Mouse (Mus musculus) ovary, postnatal 36 days (tissue): ENCODE measurements around the gene Rps11.
"Not testable (repeated sequence)": the region's sequence is repeated elsewhere in the genome, so short reads cannot be mapped to it uniquely, and the experiment has no call there.

Source experiments
- DNase-seq: peaks from one replicate; pipeline ENCODE4 v3.0.0; 2022; ENCODE audit warnings: low spot score, mixed read lengths

Rps11 gene

DNA sequence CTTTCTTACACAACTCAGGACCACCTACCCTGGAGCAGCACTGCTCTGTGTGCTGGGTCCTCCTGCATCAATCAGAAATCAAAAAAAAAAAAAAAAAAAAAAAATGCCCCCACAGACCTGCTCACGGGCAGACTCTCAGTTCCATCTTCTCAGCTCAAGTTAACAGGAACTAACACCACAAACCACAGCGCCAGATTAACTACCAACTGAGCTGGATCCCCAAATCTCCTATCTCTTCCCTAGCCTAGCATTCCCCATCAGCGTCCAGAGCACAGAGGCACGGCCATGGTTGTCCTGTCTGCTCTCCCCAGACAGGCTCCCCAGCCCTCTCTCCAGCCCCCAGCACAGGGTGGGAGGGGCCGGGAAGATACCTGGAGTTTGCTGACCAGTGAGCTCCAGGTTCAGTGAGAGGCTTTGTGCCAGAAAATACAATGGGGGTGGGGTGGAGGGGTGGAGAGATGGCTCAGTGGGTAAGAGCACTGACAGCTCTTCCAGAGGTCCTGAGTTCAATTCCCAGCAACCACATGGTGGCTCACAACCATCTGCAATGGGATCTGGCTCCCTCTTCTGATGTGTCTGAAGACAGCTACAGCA is 17.1 kb downstream of the Rps11 start:
- no peak for DNase-seq

DNA sequence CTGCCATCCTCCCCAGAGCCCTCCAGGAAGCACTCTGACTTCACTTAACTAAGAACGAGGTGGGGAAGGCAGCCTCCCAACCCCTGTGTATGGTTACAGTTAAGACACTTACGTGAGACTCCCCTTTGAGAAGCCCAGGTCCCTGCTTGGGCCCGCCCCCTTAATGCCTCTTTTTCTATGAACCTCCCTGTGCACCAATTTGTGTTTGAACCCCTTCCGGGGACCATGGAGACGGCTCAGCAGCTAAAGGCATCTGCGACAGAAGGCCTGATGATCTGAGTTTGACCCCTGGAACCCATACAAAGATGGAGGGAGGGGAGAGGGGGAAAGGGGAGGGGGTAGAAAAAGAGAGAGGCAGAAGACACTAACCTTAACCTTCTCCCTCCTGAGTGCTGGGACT is 17.8 kb downstream of the Rps11 start:
- no peak for DNase-seq

DNA sequence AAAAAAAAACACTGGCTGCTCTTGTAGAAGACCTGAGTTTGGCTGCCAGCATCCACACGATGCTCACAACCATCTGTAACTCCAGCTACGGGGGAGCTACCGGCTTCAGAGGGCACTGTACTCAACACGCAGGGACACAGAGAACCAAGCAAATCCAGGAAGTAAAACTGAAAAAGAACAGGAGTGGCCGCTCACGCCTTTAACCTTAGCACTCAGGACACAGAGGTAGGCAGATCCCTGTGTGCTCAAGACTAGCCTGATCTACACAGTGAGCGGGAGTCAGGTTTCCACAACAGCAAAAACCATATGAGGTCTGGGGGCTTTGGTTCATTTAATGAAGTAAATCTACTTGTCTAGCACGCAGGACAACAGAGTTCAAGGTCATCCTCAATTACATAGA is 18.7 kb downstream of the Rps11 start:
- no peak for DNase-seq

DNA sequence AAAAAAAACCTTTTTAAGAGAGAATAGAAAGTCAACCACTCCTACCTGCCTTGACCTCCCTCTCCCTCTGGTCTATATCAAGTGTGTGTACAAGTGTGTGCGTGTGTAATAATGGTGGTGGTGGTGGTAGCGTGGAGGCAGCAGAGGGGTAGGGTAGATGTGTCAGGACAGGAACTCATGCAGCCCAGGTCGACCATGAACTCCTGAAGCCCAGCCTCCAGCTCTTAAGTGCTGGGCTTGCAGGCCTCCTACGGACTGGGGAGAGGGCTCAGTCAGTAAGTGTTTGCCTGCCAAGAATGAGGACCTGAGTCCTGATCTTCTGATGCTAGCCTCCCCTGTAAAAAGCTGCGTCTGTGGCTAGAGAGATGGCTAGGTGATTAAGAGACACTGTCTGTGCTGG is 19.3 kb downstream of the Rps11 start:
- no peak for DNase-seq

DNA sequence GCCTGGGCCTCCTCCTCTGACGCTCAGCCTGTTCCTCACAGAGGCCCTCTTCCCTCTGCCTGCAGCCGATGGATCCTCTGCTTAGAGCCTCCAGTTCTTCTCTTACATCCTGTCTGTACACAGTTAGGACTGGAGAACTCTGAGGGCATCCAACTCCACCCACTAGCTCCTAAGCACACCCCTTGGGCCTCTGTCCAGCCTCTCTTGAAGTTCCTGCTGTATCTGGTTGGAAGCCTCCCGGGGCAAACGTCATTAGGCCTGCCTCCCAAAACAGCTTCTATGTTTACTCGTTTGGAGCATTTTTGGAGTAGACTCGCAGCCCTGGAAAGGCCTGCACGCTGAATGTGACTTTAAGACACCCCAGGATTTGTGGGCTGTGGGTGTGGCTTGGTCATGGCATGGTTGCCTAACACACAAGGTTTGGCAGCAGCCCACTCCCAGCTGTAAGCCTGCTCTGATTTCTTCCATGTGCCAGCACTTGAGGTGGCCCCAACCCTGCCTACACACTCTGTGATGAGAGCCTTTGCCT is 20.5 kb downstream of the Rps11 start, which contains the start of gene Fcgrt:
TSS of gene Fcgrt (minus strand) at position 200 of the 529 bp plus-strand sequence.
- peak; percentile 84 for DNase-seq

DNA sequence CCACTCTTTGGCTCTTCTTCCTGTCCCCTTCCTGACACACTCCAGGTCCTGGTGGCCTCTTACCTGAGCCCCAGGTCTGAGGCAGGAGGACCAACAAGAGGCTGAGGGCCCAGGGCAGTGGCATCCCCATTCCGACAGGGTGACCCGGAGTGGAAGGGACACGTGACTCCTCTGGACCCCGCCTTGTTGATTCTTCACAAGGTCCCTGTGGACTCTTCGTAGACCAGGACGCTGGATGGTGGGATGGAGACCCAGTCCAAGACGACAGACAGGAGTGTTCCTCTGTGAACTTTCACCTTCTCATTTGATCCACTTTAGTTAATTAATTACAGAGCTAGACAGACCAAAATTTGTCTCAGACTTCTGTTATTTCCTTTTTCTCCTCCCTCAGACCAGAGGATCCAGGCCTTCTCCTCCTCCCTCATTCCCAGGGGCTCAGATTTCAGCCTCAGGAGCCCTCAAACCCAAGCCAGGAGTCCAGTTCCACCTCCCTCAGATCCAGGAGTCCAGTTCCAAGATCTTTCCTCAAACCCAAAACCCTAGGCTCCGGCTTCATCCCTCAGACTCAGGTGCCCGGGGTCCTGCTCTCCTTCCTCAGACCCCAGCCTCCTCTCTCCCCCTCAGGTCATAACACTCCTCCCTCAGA is 21.2 kb downstream of the Rps11 start:
- DNase-seq = no peak

DNA sequence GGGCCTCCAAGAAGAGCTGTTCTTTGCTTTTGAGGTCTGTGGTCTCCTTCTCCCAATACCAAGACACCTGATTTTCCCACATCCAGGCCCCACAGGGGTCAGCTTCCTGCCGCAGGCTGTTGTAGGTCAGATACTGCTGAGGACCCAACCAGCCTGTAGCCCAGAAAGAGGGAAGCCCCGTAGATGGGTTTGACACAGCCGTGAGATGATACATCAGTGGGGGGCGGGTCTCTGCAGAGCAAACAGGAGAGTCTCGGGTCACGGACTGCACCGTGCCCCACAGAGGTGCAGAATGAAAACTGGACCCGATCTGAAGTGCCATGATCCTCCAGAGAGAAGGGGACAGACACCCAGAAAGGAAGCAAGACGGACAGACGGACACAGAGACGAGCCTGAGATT is 21.8 kb downstream of the Rps11 start:
- no peak for DNase-seq

DNA sequence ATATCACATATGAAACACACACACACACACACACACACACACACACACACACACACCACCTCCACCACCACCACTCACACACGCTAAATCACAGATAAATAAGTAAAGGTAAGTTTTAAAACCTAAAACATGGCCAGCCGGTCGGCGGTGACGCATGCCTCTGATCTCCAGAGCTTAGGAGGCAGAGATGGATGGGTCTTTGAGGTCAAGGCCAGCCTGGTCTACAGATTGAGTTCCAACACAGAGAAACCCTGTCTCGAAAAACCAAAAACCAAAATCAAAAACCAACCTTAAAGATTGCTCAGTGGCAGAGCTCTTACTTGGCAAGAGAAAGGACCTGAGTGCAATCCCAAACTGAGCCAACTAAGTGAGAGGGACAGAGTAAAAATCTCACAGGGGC is 24.2 kb downstream of the Rps11 start:
- no peak for DNase-seq

DNA sequence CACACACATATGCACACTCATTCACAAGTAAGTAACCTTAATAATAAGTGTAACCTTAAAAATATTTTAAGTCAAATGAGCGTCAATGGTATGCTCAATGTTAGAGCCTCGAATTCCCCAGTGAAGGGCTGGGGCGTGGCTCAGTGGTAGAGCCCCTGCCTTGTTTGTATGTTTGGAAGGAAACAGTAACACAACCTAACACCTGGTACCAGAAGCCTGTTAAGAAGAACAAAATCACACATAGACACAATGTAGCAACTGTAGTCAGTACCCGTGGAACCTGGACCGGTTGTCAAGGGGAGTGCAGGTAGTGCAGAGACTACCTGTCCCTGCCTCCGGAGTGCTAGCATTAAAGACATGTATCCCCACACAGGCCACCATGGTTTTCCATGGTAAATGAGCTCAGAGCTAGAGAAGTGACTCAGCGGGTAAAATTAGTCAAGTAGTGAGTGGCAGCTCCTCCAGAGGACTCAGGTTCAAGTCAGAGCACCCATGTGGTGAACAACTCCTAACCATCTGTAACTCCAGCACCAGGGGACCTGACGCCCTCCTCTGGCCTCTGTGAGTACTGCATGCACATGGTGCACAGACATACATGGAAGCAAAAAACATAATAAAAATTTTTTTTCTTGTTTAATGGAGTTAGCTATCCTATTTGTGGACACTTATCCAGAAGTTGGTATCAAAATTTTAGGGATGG is 25.5 kb downstream of the Rps11 start:
- DNase-seq = no peak

DNA sequence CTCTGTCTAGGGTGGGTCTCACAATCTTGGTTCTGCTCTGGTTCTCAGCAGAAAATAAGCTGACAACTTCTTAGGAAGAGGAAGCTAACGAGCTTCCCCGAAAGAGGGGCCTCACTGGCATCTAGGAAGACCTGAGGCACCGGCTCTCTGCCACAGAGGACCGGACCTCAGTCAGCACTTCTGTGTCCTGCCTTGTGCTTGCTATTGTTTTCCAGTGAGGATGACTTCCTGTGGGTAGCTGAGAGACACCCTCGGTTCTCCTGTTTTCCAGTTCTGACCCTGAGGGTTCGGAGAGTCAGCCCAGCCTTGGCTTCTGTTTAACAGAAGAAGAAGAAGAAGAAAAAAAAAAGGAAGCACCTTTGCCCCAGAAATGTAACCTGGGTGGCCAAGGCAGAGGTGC is 26.8 kb downstream of the Rps11 start:
- DNase-seq = no peak

DNA sequence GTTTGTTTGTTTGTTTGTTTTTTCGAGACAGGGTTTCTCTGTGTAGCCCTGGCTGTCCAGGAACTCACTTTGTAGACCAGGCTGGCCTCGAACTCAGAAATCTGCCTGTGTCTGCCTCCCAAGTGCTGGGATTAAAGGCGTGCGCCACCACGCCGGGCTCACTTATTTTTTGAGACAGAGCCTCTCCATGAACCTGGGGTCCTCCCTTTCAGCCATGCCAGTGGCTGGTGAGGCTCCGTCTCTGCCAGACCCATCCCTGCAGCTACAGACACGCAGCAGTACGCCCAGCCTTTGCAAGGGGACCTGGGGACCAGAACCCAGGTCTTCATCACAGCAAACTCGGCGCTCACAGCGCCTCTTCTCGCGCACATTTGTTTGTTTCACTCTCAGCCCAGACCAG is 28.3 kb downstream of the Rps11 start:
- DNase-seq = not testable (repeated sequence)

DNA sequence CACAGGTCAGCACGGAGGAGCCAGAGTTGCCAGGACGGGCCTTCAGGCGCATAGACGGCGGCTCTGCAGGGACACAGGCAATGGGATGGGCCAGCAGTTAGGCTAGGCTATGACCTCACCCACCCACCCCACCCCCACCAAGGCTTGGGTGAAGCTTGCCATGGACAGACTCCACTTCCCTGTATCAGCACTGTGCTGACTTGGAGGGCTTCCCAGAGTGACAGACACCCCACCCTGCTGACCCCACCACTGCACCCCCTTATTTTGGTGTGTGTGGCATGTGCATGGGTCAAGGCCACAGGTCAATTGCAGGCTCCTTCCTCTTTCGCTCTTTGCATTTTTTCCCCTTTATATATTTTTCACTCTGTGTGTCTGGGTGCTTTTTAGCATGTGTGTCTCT is 28.9 kb downstream of the Rps11 start:
- DNase-seq = no peak

DNA sequence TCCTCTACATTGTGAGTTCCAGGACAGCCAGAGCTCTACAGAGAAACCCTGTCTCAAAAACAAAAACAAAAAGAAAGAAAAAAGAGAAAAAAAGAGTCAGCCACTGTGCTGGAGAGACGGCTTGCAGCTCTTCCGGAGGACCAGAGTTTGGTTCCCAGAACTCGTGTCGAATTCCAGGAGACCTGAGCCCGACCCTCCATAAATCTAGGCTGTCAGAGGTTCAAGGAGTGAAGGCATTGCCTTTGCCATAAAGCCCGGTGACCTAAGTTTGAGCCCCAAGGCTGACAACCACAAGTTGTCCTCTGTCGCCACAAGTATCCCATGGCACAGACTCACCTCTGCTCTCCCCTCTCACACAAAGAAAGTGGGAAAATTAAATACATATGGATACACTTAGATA is 30.1 kb downstream of the Rps11 start:
- no peak for DNase-seq

DNA sequence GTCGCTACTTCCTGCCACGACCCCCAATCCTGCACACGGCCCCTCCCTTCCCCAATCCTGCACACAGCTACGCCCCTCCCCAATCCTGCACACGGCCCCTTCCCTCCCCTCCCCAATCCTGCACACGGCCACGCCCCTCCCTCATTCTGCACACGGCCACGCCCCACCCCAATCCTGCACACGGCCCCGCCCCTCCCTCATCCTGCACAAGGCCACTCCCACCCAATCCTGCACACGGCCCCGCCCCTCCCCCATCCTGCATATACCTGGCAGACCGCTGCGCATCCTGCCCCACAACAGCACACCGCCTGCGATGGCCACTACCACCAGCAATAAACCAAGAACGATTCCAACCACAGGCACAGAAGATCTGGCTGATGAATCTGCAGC is 30.7 kb downstream of the Rps11 start:
- DNase-seq = no peak

DNA sequence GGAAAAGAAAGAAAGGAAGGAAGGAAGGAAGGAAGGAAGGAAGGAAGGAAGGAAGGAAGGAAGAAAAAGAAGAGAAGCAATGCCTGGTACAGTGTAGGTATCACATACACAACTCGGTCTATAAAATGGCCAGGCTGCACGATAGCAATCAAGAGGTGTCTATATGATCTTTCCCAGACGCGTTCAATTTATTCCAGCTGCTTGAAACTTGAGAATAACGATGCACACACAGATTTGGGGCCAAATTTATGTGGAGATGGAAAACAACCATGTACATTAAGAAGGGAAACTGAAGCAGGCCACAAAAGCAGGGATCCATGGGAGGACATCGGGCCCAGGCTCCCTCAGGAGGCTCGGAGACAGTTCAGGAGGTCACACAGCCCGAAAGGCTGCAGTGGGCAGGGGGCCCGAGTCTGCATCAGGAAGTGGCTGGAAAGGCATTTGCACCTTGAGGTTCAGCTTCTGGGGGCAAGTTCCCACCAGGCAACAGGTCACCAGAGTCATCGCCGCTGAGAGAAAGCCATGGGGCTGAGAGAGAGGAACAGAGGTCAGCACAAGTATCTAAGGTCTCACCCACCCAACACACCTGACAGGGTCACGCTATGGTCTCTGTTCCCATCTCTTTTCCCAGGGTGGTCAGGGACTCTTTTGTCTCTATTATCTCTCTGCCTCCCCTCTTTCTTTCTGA is 31.3 kb downstream of the Rps11 start:
- no peak for DNase-seq

DNA sequence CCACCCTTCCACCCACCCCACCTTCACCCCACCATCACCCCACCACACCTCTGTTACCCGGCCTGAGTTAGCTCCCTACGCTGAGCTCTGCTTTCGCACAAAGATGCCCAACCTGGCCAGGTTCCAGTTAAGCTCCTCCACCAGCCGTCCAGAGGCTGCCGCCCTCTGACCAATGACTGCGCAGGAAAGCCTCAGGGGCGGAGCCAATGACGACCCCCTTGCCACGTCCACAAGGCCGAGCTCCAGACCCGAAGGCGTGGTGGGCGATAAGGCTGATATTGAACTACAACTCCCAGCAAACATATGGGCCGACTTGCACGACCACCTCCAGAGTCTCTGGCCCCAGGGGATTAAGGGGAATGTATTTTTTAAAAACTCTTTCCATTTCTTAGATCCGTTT is 32.2 kb downstream of the Rps11 start, which contains the start of gene Rcn3:
TSS of gene Rcn3 (minus strand) at position 174 of the 400 bp plus-strand sequence.
- DNase-seq = peak; percentile 90

DNA sequence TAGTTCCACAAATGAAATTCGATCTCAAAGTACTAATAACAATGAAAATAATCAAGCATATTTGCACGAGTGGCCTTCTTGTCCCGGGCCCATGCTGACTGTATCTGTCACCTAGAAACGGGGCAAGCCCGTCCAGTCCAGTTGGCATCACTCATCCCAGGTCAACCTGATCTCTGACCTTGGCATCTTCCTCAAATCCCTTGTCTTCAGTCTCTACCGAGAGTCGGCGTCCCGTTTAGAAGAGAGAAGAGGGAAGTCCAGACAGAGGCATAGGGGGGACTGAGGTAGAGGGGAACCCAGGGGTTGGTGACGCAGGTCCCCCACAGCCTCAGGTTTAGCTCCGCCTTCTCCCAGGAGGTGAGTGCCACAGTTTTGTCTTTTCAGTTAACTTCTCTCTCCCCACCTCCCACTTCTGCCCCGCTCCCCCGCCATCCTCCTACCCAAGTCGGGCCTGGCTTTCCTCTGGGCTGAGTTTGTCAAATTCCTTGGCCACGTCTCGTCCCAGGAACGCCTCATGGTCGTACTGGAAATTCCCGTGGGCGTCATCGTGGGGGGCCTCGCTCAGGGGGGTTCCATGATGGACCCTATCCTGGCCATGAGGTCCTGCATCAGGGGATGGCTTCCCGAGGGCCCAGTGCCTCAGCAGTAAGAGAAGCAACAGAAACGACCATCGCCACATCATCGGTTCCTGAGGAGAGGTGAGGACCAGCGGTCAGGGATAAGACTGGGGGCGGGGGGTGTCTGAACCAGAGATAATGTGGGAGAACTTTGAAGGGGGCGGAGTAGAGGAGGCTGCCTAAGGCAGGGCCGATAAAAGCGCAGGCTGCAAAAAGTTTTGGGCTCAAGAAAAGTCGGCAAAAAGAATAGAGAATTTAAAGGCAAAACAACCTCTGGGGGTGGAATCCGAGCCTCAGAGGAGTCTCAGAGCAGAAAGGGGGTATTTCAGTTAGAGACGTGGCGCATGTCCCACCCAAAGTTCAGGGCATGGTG is 32.9 kb downstream of the Rps11 start:
- peak; percentile 45 for DNase-seq

DNA sequence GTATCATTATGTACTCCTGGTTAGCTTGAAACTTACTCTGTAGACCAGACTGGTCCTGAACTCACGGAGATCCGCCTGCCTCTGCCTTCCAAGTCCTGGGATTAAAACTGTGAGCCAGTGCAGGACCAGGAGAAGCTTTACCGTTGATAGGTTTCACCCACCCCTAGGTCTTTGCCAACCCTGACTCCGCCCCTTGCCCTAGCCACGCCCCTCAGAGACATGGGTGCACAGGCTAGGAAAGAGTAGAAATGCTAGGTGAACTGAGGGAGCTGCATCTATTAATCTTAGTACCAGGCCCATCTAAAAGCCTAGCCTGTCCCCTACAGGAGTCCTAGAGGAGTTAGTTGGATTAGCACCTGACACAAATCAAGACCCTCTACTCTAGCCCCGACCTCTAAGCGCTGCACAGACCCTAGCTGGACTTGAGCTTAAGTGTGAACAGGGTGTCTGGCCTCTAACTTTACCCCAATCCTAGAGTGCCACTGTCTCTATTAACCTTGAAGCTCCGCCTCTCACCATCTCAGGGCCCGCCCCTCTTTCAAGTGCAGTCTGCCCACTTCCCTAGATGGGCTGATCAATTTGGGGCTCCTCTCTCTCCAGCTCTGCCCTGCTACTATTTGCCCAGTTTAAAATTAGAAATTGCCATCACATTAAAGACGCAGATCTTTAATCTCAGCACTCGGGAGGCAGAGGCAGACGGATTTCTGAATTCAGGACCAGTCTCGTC is 33.8 kb downstream of the Rps11 start:
- DNase-seq = no peak

DNA sequence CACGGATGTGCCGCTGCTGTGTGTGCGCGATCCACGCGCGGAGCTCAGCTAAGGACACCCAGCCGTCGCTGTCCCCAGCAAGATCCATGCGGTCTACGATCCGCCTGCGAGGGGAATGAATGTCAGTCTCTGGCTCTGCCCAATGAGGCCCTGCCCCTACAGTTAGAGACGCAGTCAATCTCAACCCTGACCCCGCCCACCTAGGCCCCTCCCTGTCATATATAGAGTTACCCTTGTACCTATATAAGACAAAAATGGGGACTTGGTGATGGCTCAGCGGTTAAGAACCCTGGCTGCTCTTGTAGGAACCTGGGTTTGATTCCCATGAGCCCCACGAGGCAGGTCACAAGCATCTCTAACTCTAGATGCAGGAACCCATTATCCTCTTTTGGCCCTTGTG is 35.6 kb downstream of the Rps11 start:
- no peak for DNase-seq

DNA sequence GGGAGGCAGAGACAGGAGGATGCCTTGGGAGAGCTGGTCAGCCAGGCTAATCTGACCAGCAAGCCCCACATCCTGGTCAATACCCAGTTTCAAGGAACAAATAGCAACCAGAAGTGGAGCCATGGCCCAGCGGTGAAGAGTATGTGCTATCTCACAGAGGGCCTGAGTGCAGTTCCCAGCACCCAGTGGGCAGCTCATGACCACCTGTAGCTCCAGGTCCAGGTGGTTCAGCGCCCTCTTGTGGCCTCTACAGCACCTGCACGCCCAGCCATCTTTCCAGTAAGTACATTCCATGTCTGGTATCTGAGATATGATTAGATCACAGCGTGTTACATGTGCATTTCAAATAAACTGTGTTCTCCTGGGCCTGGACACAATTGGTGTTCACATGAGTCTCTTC is 38.2 kb downstream of the Rps11 start:
- no peak for DNase-seq
